Mouse (Mus musculus): ENCODE data around the gene Adgrl2.

The Adgrl2 gene

DNA sequence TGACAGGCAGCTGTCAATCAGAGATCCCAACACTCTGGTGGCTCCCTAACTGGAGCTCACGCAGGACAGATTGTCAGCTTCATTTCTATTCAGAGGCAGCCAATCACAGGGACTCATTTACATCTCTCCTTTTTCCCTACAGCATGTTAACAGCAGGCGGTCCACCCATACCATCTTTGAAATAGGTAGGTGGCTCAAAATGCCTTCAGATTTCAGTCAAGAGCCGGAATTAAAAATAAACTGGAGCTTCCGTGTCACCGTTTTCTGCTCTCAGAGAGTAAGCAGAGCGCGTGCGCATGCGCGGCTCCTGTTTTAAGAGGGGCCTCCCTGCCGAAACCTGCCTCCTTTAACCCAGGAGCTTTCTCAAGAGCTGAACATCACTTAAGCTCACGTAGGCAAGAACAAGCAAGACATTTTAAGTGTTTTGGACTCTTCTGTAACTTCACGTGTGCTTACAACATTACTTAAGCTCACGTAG is 67.7 kb downstream of the Adgrl2 start:
- in situ Hi-C loops (cut with MboI, MseI): no loop called here

DNA sequence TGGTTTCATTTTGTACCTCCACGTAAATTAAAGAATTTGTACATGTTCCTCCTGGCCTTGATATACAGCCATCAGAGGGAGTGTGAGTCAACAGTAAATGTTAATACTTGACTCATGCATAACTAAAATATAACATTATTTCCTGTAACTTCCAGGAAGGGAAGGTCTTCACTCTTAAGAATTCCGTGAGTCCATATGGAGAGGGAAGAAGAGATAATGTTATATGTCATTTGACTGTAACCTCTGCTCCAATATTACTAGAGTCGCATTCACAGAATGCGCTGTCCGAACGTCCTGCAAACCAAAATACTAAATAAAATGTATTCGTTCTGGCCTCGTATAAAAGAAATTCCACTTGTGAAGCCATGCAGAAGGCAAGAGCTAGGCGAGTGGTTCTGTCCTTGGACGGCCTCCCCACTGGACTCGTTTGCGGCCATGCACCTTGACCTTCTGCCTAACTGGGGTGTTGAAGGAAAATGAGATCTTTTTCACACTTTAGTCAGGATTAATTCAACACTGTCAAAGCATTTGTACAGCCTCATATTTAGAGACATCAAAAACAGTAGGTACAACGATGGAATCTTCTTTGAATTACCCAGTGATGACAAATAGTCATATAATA is 68.3 kb downstream of the Adgrl2 start:
- in situ Hi-C loops (cut with MboI, MseI): no loop called here

DNA sequence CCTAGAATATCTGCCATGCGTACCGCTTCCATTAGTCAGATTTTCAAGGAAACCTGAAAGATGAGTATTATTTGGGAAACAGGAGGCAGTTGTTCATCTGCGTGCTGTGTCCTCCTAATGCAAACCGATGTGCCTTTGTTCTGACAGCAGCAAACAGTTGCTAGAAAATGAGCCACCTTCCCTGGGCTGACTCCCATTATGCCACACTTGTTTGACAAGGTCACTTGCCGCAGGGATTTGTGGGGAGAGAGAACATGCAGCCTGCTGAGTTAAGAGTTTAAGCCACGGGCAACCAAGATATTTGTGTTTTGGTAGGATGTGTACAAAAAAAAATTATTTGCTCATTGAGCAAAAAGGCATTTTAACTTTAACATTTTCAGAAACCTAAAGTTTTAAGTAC is 69.5 kb downstream of the Adgrl2 start:
- in situ Hi-C loops (cut with MboI, MseI): no loop called here

DNA sequence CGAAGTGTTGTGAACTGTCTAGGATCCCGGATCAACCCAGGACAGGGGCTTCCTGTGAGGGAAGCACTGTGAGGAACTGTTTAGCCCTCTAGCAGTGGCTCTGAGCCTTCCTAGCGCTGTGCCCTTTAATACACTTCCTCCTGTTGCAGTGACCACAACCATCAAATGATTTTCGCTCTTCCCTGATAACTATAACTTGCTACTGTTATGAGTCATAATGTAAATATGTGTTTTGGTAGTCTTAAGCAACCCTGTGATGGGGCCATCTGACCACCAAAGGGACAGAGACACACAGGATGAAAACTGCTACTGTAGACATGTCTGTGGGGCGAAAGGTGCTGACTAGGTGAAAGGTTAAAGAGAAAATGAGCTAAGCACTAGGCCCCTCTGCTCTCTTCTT is 71.9 kb downstream of the Adgrl2 start:
- in situ Hi-C loops (cut with MboI, MseI): no loop called here

DNA sequence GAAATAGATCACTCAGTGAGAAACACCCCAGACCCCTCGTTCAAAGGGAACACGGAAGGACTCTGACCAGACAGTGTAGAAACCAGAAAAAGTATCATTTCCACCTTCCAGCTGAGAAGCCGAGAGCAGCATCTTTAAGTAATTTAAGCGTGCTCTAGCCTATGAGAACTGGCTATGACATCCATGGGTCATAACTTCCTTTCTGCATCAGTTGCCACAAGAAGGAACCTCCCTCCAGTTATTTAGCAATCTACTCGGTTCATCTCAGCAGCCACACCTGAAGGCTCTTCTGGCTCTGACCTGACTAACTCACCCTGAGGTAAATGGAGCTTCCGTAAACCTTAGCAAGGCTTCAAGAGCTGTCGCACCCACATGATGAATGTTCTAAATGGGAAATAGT is 72.5 kb downstream of the Adgrl2 start:
- in situ Hi-C loops (cut with MboI, MseI): no loop called here

DNA sequence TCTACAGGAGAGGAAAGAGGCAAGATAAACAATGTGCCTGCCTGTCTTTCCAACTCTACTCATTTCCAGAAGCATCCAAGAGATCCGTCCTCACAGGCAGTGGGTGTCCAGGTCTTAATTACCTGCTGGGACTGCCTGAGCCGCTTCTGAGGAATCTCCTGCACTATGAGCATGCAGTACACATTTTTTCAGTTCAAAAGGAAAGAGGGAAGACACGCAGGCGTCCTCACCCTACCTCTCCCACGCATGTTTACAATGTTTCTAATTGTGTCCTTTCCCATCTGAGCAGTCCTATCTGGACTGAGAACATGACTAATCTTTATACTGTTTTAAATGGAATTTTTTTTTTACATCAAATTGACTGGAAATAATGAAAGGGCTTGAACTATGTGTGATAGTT is 74.1 kb downstream of the Adgrl2 start:
- in situ Hi-C loops (cut with MboI, MseI): no loop called here

DNA sequence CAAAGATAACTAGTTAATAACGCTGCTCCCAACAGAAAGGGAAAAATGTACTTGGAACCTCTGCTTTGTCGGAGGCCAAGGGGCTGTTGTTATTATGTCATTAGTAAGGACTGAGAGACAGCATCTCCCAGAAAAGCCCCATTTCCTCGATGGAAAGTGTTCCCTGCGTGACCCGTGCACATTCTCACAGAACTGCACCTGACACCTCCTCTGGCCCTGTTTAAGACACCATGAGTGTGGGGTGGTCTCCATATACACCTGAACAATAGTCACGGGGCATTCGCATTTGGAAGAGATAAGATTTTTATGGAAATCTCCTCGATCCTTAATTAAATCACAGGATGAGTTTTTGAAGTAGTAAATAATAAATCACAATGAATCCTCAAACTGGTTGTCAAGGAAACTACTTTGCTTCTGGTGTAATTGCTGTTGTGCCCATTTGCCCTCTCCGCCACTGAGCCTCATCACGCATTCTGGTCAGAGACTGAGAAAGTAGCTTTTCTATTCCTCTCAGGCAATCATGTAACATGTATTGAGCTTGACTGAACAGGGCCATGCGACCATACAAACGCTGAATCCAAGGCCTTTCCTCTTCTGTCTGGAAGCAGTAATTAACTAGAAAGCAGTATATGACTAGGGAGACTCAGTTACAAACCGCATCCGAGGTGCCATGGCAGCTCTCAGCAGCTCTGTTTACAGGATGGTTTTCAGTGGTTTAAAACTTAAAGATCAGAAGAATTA is 77.2 kb downstream of the Adgrl2 start:
- in situ Hi-C loops (cut with MboI, MseI): no loop called here

DNA sequence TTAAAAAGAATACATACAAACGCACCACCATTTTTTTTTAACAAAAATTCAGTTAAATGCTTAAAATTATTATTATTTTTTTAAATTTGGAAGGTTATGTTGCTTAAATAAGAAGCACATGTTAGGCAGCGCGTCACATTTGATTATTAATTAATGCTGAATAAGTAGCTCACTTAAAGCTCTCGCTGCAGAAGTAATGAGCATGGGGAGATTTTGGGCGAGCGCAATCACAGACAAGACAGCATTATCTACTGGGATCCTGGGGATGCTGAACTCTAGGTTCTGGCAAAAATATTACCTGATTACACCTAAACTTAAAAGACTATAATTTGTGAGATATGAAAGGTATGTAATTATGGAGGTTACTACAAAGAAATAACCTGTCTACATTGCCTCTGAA is 77.8 kb downstream of the Adgrl2 start:
- in situ Hi-C loops (cut with MboI, MseI): no loop called here

DNA sequence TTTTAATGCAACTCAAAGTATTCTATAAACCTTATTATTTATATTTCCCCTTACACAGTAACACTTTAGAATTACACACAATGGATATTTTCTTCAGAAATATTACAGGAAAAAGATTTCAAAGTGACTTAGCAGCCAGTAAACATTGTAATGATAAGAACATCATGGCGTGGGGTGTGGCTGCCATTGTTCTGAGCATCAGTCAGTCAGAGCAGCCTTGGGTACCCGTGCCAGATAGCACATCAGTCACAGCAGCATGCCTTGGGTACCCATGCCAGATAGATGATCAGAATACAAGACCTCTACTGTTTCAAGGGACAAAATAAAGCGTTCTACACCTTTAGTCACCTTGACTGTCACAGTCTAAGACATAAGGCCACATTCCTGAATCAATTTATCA is 82.5 kb downstream of the Adgrl2 start:
- in situ Hi-C loops (cut with MboI, MseI): no loop called here

DNA sequence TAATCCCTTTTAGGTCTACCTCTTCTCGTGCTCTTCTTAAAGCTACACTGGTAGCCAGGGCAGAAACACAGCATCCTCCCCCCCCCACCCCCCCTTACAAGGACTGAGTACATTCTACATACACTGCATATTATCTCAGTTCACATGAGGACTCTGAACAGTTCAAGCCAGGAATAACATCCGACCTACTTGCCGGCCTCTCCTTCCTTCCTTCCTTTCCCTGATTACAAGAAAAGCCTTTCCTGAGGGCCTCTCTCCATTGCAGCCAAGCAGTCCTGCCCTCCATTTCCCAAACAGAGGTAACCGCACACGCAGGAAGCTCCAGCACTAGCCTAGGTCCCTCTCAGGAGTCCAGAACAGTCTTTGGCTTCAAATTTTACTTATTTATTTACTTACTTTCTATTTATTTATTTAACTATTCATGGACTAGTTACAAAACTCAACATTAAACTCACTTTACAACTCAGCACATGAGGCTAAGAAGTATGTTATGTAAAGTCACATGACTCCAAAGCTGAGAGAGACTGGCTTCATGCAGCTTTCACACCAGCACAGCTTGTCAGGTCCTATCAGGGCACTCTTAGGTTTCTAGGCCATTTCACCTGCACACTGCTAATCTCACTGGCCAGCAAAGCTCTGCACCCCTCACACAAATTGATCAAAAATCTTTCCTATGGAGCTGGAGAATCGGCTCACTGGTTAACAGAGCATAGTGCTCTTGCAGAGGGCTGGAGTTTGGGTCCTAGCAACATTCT is 83.2 kb downstream of the Adgrl2 start:
- in situ Hi-C loops (cut with MboI, MseI): no loop called here

DNA sequence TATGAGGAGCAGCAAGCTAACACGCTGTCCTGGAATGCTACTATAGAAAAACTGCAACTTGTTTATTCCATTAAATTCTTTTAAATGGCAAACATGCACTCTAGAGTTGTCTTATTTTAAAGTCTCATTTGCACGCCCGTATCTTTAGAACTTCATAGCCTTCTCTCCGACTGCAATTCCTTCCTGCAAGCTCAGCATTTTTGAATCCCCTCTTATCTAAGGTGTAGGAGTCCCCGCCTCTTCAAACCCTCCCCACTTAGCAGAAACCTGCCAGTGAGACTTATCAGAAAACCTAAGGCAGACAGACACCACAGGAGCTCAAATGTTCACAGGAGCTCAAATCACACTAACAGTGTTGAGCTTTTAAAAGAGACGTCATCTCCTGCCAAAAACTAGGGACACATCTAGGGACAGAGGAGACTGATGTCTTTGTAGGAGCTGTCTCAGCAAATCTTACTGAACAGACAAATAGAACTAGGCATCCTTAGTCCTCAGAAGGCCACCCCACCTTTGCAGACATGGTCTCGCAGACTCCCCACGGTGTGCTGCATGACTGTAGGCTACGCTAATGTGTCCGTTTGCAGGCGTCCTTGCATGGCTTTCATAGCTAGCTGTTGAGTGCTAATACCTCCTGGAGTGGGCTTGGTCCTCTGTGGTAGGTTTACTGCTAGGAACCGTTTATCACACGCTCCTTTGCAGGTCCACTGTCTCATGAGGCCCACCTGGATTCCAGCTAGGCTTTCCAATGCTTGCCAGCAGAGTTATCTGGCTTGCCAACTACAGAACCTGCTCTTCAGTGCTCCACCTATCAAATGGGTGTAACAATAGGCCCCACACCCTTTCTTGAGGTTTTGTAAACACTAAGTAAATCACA is 84.2 kb downstream of the Adgrl2 start:
- in situ Hi-C loops (cut with MboI, MseI): no loop called here

DNA sequence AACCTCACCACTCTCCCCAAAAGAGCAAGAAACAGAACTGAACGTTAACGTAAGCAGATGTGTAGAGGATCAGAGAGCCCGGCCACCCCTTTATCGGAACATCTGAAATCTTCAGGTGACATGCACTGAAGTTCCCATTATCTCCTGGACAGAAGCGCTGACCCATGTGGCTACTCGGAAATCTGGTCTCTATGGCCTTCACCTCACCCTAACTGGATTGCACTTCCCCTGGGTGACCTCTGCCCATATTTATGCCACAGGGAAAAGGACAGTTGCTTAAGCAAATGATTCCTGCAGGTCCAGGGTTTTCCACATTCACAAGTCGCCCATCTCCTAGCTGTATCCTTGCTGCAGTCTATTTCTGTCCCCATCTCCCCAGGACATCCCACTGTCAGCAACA is 84.9 kb downstream of the Adgrl2 start:
- in situ Hi-C loops (cut with MboI, MseI): no loop called here

DNA sequence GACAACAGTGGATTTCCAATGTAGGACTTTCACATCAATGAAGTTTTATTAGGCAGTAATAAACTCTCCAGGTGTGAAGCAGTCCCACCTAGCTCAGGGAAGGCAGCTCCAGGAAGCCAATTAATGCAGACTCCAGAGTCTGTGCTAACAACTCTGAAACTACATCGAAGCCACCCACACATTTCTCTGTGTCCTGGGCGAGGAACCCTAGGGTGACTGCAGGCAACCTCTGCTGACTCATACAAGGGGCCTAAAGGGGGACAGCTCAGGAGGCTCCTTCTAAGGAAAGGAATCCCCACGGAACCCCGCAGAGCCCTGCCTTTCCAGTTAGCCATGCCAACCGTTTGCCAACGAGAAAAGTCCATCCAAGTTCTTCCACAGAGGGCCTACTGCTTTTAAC is 90.5 kb downstream of the Adgrl2 start:
- in situ Hi-C loops (cut with MboI, MseI): no loop called here

DNA sequence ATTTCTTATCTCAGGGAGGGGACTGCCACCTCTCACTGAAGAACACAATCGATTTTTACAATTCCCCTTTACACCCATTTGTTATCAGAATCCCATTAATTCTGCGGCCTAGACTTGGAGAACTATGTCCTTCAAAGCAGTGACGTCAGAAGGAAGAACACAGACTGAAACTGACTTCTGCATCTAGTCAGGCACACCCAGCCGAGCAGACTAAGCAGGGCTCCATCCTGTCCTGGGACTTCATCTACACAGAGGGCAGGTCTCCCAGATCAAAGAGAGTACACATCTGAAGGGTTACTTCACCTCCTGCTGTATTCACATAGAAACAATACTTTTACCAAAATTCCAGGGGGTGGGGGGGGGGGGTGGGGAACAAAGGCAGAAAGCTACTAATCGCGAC is 90.9 kb downstream of the Adgrl2 start:
- in situ Hi-C loops (cut with MboI, MseI): no loop called here

DNA sequence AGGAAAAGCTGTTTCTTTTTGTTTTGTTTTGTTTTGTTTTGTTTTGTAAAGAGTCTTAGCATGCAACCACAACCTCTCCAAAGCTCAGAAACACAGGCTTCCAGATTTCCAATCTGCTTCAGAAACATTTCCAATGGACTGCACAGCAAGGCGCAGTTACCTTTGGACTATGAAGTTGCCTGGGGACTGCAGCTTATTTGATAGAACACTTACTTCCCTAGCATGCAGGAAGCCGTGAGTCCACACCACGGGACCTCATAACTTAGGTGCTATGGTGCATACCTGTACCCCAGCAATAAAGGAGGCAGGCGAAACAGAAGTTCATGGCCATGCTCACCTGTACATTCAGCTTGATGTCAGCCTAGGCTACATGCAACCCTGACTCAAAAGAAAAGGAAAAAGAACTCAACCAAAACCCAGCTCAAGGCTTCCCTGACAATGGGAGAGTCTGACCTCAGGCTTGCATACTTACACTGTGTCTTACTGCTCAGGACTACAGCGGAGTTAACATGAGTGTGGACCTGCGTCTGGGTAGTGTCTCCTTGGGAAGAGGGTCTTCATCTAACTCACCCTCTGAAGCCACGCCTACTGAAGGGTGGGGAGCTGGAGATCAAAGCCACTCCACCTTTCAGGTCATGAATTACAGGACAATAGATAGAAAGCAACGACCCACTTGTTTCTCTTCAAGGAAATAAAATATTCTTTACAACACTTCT is 91.7 kb downstream of the Adgrl2 start:
- in situ Hi-C loops (cut with MboI, MseI): no loop called here

DNA sequence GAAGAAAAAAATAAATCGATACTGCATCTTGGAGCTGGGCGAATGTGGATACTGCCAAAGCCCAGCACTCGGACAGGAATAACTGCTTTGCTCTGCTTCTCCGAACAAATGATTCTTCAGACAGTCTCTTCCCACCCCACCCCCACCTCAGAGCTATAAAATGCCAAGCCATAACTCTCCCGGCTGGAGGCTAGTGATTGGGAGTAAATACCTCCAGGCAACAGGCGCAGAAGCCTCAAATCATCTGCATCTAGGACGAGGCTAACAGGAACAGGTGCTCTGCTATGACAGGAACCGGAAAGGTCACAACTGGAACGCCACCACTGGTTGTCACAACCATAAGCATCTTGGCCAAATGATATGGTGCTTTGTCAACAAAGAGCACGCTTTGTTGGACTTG is 94.1 kb downstream of the Adgrl2 start:
- in situ Hi-C loops (cut with MboI, MseI): no loop called here

DNA sequence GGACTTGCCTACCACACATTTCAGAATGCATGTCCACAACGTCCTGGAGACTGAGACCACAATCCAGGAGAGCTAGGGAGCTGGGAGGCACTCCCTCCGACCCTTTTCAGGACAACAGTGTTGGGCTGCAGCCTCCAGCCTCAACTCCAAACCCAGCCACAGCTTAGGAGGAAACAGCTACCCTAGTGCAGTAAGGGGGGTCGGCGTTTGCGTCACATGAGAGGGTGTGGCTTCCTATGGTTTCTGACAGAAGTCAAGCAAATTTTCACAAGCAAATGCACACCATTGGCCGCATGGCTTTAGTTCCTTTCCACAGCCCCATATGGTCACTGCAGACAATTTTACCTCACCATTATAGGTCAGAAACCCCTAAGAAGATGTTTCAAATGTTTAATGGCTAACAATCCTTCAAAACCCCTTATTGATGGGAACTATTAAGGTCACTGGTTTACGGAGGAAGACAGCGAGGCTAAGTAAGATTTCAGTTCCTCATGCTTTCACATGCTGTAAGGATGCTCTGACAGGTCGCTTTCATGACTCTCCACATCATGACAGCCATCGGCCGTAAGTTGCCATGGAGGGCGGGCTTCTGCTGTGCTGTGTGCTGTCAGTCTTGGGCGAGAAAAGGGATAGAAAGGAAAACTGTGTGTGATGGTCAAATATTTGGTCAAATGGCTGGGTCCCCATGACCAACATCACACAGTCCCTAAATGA is 94.8 kb downstream of the Adgrl2 start:
- in situ Hi-C loops (cut with MboI, MseI): no loop called here

DNA sequence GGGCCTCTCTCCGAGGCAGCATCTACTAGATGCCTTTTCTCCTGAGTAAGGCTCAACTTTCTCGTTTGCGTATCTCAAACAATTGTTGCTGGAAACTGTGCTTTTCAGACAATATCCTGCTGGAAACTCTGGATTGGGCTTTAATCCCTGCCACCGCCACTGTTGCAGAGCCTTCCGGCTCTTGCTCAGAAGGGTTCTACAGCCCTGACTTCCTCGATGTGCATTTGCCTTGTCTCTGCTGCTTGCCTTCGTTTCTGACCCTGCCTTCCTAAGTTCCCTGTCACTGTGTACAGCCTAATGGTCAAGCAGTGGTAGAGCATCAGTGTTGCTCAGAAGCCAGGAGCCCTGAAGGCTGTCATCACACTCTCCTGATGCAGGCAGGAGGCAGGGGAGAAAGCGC is 95.5 kb downstream of the Adgrl2 start:
- in situ Hi-C loops (cut with MboI, MseI): no loop called here

DNA sequence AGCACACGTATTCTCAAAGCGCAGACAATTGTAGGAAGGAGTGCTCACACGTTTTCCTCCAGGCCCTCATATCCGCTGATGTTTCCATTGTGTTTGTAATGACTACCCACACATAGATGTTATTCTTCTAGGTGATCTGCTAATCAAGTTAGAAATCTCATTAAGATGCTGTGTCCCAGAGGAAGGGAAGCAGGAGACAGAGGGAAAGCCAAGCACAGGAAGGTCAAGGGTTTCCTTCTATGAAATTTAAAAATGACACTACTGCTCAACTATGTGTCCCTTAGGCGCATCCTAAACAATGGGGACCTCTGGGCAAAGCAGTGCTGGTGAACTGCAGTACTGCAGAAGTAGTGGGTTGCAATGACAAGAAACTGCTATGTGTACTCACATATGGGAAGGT is 102.5 kb downstream of the Adgrl2 start:
- in situ Hi-C loops (cut with MboI, MseI): no loop called here

DNA sequence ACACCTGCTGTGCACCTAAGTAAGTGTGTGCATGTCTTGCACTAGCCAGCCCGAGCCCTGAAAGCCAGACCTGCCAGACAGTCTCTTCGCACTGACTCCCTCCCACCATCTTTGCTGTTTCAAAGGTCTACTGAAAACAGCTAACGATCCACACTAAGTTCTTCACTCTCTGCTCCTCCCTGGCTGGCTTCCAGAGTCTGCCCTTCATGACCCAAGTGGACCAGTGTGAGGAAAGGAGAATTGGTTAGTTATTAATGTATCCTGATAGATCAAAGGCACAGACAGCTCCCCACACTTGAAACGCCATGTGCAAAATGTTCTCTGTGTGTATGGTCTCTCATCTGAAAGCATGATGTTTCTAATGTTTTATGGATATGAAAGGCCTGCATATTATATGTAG is 103.4 kb downstream of the Adgrl2 start:
- in situ Hi-C loops (cut with MboI, MseI): no loop called here

Data from T-helper 17 cell (primary cell).